Mouse (Mus musculus) large intestine, adult 2 months (tissue): ENCODE measurements around the gene Ppp1r12b. TPM values are rescaled to one million over a fixed set of nuclear protein-coding genes. Genes with fewer than 3 reads are reported as not detected.

Experiments
- DNase-seq: peaks from one replicate; pipeline ENCODE4 v3.0.0-alpha.2; 2012; ENCODE audit warnings: low read depth, low spot score
- WGBS: fragments of 180-500 bp; shearing (Covaris S2); methylation state at CpG from one replicate; pipeline ENCODE4 v1.1.7; 2018; 5-methylcytosine and 5-hydroxymethylcytosine counted together
- polyA plus RNA-seq: library from polyadenylated mRNA; depleted of rRNA; stranded (reverse); fragments of >200 nt; gene quantifications from 2 replicates; pipeline ENCODE4 v1.2.3, GENCODE M21; 2012

Gene Ppp1r12b
- polyA plus RNA-seq, 1 experiment = 22.0 TPM

- WGBS = 22% methylated on average over 23 of the region's 23 CpGs
- no peak for DNase-seq
These were observed 208.2 kb downstream of the Ppp1r12b start for GRCm38 (mm10) chr1:134747236-134748174.

DNA sequence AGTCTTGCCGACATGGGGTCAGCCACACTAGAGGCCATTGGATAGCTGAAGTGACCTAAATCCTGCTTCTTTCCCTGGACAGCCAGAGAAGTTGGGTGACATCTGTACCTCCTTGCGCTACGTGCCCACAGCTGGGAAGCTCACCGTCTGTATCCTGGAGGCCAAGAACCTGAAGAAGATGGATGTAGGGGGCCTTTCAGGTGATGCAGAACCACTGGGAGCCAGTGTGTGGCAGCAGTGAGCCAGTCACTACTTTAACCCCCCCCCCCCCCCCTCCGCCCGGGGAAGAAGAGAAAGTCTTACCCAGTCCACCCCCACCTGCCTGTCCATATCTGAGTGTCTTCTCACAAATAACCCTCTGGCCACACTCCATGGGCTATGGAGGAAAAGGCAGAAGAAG lies 210.1 kb downstream of the Ppp1r12b start:
- 45% methylated on average over 6 of the region's 6 CpGs for WGBS
- no peak for DNase-seq

- no peak for DNase-seq
- 49% methylated on average over 7 of the region's 7 CpGs for WGBS
These were observed 213.6 kb downstream of the Ppp1r12b start for GRCm38 (mm10) chr1:134741946-134742661.

DNA sequence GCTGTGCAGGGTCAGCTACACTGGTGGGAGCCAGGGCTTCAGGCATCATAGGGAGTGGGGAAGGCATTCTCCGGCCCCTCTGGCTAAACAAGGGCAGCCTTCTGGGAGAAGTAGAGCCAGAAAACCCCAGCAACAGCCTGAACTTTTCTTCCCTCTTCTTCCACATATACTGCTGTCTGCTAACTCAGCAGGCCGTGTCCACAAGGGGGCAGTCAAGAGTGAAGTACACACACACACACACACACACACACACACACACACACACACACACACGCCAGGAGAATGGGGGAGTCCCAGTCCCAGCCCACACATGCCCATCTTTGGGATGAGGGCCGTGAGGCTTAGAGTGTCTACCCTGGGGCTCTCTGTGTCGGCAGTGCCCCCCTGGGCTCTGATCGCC lies 214.3 kb downstream of the Ppp1r12b start:
- WGBS = 75% methylated on average over 6 of the region's 6 CpGs
- DNase-seq = no peak

- WGBS = 73% methylated on average over 9 of the region's 9 CpGs
- DNase-seq = no peak
These were observed 218.3 kb downstream of the Ppp1r12b start for GRCm38 (mm10) chr1:134737463-134737862.

DNA sequence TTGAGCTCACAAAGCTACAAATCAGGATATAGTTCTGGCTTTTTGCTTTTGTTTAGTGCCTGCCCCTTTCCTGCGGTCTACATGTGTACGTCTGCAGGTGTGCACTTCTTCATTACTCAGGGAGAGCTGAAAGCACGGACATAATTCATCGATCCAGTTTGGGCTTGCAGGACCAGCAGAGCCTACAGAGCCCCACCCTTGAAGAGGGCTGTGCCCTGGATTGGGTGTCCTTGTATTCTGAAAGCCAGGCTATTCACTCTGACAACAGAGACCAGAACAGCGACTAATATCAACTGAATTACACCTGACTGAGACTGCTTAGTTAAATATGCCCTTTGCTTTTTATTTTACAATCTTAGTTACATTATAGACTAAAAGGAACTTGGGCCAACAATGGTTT lies 222.1 kb downstream of the Ppp1r12b start:
- DNase-seq = peak; percentile 37
- WGBS = 35% methylated on average over 5 of the region's 5 CpGs

DNA sequence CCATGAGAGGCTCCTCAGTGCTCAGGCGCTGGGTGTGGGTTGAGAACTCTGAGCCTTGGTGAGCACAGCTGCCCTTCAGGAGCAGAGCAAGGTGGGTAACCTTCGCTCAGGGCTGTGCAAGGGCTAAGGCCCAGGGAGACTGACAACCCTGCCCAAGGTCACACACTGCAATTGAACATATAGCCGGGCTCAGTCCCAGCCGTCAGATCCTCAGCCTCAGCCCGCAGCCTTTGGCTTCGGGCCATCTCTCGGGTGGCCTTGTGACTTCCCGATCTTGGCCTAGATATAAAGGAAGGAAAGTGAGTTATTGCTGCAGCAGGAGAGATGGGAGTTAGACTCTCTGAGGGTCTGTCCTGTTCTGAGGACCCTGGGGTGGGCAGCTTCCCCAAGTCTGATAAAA lies 228.5 kb downstream of the Ppp1r12b start:
- 23% methylated on average over 8 of the region's 8 CpGs for WGBS

GRCm38 (mm10) chr1:134726480-134726879 lies 229.3 kb downstream of the Ppp1r12b start:
- WGBS = 90% methylated on average over 7 of the region's 7 CpGs

More for the DNA sequence above, 228.5 kb downstream of the Ppp1r12b start:
- DNase-seq = peak; percentile 33

DNA sequence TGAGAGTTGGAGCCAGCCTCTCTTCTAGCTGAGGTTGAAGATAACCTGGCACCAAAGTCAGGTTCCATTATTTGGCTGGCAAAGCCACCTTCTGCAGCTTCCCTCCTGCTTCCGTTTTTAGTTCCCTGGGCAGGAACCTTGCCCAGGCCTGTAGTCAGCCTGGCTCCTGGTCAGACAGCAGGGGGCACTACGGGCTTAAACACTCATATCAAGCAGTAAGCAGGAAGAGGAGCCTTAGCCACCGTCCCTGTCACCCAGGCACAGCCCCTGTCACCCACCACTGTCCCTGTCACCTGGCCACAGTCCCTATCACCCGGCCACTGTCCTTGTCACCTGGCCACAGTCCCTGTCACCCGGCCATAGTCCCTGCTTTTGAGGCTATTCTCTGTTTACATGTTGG lies 230.5 kb downstream of the Ppp1r12b start:
- no peak for DNase-seq
- WGBS = 29% methylated on average over 5 of the region's 5 CpGs

More at GRCm38 (mm10) chr1:134726480-134726879, 229.3 kb downstream of the Ppp1r12b start:
- no peak for DNase-seq

DNA sequence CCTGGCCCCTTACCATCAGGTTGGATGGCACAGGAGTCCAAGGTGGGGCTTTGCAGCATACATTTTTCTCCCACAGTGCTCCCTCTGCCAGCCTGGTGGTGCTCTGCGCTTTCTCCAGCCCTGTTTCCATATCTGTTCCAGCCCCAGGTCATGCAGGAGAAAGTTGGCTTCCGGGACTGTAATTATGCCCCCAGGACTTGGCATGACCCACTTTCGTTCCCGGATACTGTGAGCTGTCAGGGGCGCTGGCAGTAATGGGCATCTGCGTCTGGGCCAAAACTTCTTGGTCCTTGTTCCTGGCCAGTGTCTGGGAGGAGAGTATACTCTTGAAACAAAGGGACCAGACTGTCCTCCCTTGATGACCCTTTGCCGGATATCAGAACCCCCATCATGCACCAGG lies 232.9 kb downstream of the Ppp1r12b start:
- 88% methylated on average over 7 of the region's 7 CpGs for WGBS
- DNase-seq = no peak

DNA sequence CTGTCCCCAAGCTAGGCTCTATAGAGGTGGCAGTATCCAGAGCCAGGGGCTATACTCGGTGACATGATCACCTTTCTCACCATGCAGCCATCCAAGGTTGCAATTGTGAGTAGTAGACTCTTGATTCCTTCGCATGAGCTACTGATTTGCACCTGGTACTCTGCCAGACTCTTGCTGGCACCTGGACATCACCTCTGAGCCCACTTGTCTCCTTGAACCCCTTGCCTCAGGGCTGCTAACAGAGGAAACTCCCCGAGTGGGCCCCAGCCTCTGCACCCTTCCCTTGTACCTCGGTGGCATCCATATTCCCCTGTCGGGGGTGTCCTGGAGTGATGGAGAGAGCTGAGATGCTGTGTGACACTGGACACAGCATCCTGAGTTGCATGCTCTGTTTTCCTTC lies 234.3 kb downstream of the Ppp1r12b start:
- no peak for DNase-seq
- 73% methylated on average over 5 of the region's 5 CpGs for WGBS

DNA sequence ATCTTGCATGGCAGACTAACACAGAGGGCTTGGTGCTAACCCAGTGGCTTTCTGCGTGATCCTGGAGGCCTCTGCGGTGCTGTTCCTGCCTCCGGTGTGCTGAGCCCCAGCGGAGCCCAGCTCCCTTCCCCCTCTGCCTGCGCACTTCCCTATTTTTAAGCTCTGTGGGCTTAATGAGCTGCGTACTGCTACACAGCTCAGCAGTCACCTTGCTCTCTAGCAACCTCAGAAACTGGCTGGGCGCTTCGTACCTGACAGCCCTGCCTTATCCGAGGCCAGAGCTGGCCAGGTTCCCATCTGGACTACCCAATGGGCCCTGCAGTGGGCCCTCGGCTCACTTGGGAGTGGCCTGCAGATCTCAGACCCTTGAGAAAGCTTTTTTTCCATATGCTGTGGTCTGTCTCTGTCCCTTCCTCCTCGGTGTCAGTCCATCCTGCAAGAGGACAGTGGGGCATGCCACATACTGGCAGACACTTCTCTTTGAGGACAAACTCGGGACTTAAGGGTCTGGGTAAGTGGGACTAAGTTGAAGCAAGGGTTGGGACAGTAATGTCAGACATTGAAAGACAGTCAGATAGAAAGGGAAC lies 235.9 kb downstream of the Ppp1r12b start:
- DNase-seq = no peak
- WGBS = 75% methylated on average over 12 of the region's 12 CpGs

DNA sequence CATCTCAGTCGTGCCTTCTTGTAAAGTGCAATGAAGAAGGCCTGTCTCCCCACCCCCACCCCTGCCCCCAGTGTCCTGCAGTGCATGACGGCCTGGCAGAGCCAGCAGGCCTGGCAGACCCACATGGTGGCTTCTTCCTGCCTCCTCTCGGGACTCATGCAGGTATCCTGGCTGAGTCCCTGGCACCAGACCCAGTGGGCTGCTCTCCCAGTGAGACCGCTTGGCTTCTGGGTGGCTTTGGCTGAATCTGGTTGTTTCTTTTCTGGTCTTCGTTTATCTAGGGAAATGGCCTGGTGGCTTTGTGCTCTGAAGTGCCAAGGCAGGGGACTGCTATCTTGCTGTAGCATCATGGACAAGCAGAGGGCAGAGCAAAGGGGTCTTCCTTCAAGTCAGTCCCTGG lies 240.7 kb downstream of the Ppp1r12b start:
- WGBS = 61% methylated on average over 5 of the region's 5 CpGs
- no peak for DNase-seq

GRCm38 (mm10) chr1:134714166-134714565 lies 241.6 kb downstream of the Ppp1r12b start:
- DNase-seq = no peak
- 57% methylated on average over 8 of the region's 8 CpGs for WGBS

GRCm38 (mm10) chr1:134713421-134713969 lies 242.2 kb downstream of the Ppp1r12b start:
- DNase-seq = peak; percentile 14
- 34% methylated on average over 11 of the region's 11 CpGs for WGBS

DNA sequence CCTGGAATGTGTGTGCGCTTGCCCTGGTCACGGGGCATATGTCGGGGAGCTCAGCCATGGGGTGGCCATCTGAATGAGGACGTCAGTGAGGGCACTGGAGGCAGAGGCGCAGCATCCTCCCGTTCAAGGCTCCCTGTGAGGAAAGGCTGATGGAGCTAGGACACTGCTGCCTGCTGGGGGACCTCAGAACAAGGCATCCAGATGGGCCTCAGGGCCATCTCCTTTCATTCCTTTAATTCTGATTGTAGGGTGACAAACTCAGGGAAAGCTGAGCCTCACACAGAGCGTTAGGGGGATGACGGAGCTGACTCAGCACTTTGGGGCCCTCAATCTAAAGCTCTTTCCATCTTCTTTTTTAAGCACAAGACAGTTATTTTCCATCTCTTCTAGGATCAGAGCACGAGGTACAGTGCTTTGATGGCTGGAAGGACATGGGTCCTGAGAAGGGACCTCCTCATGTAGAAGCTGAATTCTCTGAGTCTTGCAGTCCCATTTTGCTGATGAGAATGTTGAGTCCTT lies 242.9 kb downstream of the Ppp1r12b start:
- 82% methylated on average over 9 of the region's 9 CpGs for WGBS
- DNase-seq = no peak

GRCm38 (mm10) chr1:134711653-134712052 lies 244.1 kb downstream of the Ppp1r12b start:
- WGBS = 72% methylated on average over 5 of the region's 5 CpGs
- no peak for DNase-seq

DNA sequence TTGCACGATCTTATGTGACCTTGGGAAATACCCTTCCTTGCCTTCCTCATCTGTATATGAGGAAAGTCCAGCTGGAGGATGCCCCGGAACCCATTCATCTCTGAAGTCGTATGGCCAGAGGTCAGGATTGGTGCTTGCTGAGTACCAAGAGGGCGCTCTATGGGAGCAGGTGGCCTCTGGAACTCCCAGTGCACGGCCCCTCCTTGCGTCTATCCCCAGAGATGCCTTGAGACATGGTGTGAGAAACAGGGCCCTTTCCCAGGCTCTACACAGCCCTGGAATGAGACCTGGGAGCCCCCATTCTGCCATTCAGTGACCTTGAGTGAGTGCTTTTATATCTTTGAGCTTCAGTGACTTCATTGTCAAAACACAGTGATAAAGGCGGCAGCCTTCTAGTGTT lies 244.7 kb downstream of the Ppp1r12b start:
- DNase-seq = no peak
- 77% methylated on average over 7 of the region's 7 CpGs for WGBS

DNA sequence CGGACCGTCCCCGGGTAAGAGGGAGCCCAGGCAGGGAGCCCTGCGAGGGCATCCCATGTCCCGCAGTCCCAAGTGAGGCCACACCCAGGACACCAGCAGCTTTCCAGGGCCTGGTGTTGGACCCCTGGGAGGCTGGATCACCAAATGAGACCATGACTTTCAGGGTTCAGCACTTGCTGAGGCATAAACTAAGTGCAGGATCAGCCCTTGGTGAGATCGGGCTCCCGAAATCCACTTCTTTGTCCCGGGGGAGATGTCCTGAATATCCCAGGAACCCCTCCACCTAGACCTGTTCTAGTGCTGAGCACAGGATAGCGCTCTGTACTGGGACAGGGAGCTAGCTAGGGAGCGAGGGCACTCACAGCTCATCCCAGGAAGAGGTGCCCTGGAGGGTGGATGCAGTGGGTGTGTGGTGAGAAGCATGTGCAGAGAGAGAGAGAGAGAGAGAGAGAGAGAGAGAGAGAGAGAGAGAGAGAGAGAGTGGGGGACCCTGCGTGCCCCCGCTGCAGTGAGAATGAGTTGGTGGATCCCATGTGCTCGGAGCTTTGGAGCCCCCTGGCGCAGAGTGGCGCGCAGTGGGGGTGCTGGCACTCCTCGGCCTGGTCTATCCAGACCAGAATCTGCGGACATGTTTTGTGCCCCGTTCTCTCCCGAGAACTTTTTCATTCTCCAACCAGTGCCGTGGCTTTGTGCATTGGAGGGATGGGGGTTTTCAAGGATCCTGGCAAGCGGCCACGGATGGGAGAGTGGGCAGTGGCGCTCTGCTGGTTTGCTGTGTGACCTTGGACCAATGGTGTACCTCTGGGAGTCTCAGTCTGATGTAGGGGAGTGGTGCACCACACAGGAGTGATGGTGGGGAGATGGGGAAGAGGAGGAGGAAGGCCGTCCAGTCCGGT lies 246.1 kb downstream of the Ppp1r12b start:
- no peak for DNase-seq
- WGBS = 44% methylated on average over 26 of the region's 26 CpGs
